Mouse (Mus musculus) liver, embryonic 14.5 days (tissue): Measurements from ENCODE around the gene Wdr63.

ENCODE experiments used
- CTCF ChIP-seq: IDR thresholded peaks from 2 replicates; pipeline ENCODE4 v1.5.1; 2016; ENCODE audit warnings: antibody characterized with exemption, low read depth, control low read depth
- EP300 ChIP-seq: IDR thresholded peaks from 2 replicates; pipeline ENCODE4 v1.6.1; 2016; ENCODE audit warnings: antibody characterized with exemption, low read depth

DNA sequence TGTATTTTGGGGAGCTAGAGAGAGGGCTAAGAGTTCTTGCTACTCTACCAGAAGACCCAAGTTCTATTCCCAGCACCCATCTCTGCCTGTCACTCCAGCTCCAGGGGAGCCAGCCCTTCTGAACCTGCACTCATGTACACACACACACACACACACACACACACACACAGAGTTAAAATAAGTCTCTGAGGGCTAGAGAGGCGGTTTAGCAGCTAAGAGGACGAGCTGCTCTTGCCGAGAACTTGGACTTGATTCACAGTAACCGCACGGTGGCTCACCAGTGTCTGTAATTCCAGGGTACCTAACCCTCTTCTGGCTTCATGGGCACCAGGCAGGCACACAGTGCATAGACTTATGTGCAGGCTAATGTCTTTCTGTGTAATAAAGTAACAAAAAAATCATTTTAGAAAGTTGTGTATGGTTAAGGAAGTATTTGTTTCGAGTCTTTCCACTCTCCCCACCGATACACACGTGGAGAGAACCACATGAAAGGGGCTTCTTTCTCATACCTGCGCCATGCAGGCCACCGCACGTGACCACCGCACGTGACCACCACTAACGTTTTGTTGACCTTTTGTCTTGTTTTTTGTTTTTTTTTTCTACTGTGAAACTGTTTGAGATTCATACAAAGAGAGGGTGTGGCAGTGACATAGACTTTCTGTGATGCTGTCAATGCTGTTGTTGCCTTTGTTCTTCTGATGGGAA lies 103.4 kb downstream of the Wdr63 start:
- no peak for TF ChIP-seq CTCF
- no peak for TF ChIP-seq EP300
